Mouse (Mus musculus) liver, adult 2 months (tissue): ENCODE data around the gene Ppp3cb.

Source experiments
- CTCF ChIP-seq: fragments of 200-500 bp; IDR thresholded peaks from 2 replicates; pipeline ENCODE4 v1.5.1; 2011; ENCODE audit warnings: low read depth, low read length, control low read depth
- POLR2A ChIP-seq: fragments of 200-500 bp; IDR thresholded peaks from 2 replicates; pipeline ENCODE4 v1.6.1; 2011; ENCODE audit warnings: low read length, control low read depth; ENCODE audit not compliant: insufficient read depth; ENCODE audit errors: extremely low read depth

GRCm38 (mm10) chr14:20452929-20453328 lies 93.4 kb downstream of the Ppp3cb start:
- no peak for TF ChIP-seq CTCF
- no peak for TF ChIP-seq POLR2A
